Mouse (Mus musculus) limb, embryonic 15.5 days (tissue): Measurements from ENCODE around the gene Rassf10. TPM values are rescaled to one million over a fixed set of nuclear protein-coding genes. Genes with fewer than 3 reads are reported as not detected.

Experiments
- ATAC-seq: fragments of 200-750 bp; cut with Nextera tagmentation; 2 replicates; pipeline ENCODE4 v1.8.0; 2017; ENCODE audit warnings: low read depth, moderate TSS enrichment; ENCODE audit not compliant: insufficient number of reproducible peaks, low FRiP score, low TSS enrichment
- H3K27ac ChIP-seq: fragments of 300-500 bp; sonication (generic); 2 replicates; pipeline ENCODE4 v1.5.1; 2015; ENCODE audit warnings: moderate library complexity, mild to moderate bottlenecking, inconsistent platforms
- H3K27me3 ChIP-seq: fragments of 300-500 bp; sonication (generic); 2 replicates; pipeline ENCODE4 v1.6.1; 2015; ENCODE audit warnings: inconsistent platforms
- H3K36me3 ChIP-seq: fragments of 300-500 bp; sonication (generic); 2 replicates; pipeline ENCODE4 v1.6.1; 2015; ENCODE audit warnings: inconsistent platforms
- H3K4me1 ChIP-seq: fragments of 300-500 bp; sonication (generic); 2 replicates; pipeline ENCODE4 v1.6.1; 2015; ENCODE audit warnings: inconsistent platforms
- H3K4me2 ChIP-seq: fragments of 300-500 bp; sonication (generic); 2 replicates; pipeline ENCODE4 v1.6.1; 2015; ENCODE audit warnings: mild to moderate bottlenecking, inconsistent platforms
- H3K4me3 ChIP-seq: fragments of 300-500 bp; sonication (generic); 2 replicates; pipeline ENCODE4 v1.5.1; 2015; ENCODE audit warnings: mild to moderate bottlenecking, inconsistent platforms
- H3K9ac ChIP-seq: fragments of 300-500 bp; sonication (generic); 2 replicates; pipeline ENCODE4 v1.6.1; 2015; ENCODE audit warnings: inconsistent platforms
- H3K9me3 ChIP-seq: fragments of 300-500 bp; sonication (generic); 2 replicates; pipeline ENCODE4 v1.6.1; 2016; ENCODE audit warnings: inconsistent platforms
- WGBS: fragments of 180-500 bp; shearing (Covaris S2); methylation state at CpG from one replicate; pipeline ENCODE4 v1.1.7; 2015; 5-methylcytosine and 5-hydroxymethylcytosine counted together
- polyA plus RNA-seq: library from polyadenylated mRNA; unstranded; fragments of >200 nt; fragmentation: Nextera tagmentation; extraction: Ambion mirVana; gene quantifications from 2 replicates; pipeline ENCODE4 v1.2.1, GENCODE M21; 2015

Rassf10 gene
- polyA plus RNA-seq, result 4.7 and 6.8 TPM in 2 replicates

GRCm38 (mm10) chr7:112953777-112954291, at the start of gene Rassf10:
Gene Rassf10 (plus strand): TSS chr7:112953962.
- Histone ChIP-seq H3K27ac (no peak within 1 kb of the TSS), H3K4me2 (peak within 1 kb of the TSS; percentile 94), H3K27me3 (peaks cover 38% of the 10 kb centered on the region), H3K4me1 (peaks cover 23% of the 10 kb centered on the region), H3K9ac (peak within 1 kb of the TSS; percentile 37), H3K36me3 (no peaks in the 10 kb centered on the region), H3K4me3 (peak within 1 kb of the TSS; percentile 48), H3K9me3 (no peaks in the 10 kb centered on the region)
- peak; percentile 84 for ATAC-seq
- under 1% methylated on average over 41 of the region's 41 CpGs for WGBS

- peaks cover 19% of the 10 kb centered on the region for H3K36me3 ChIP-seq
- no peak for ATAC-seq
- H3K4me3 ChIP-seq, result no peak overlapping the region
- no peak overlapping the region for H3K4me2 ChIP-seq
- H3K27me3 ChIP-seq, result no peaks in the 10 kb centered on the region
- H3K9me3 ChIP-seq, result no peaks in the 10 kb centered on the region
- no peak overlapping the region for H3K27ac ChIP-seq
- H3K9ac ChIP-seq, result no peak overlapping the region
- no peaks in the 10 kb centered on the region for H3K4me1 ChIP-seq
- 77% methylated on average over 5 of the region's 5 CpGs for WGBS
Measured at GRCm38 (mm10) chr7:112906848-112907247, 46.9 kb upstream of the Rassf10 start.

- Histone ChIP-seq H3K4me2 (no peak overlapping the region), H3K9me3 (no peaks in the 10 kb centered on the region), H3K27ac (no peak overlapping the region), H3K36me3 (peaks cover 17% of the 10 kb centered on the region), H3K4me1 (no peaks in the 10 kb centered on the region), H3K9ac (no peak overlapping the region), H3K4me3 (no peak overlapping the region), H3K27me3 (no peaks in the 10 kb centered on the region)
- WGBS, result 59% methylated on average over 2 of the region's 2 CpGs
- ATAC-seq, result no peak
Measured at GRCm38 (mm10) chr7:112907468-112907867, 46.3 kb upstream of the Rassf10 start.

GRCm38 (mm10) chr7:112909164-112909563, 44.6 kb upstream of the Rassf10 start:
- Histone ChIP-seq H3K4me2 (no peak overlapping the region), H3K4me1 (no peaks in the 10 kb centered on the region), H3K9me3 (no peaks in the 10 kb centered on the region), H3K36me3 (peaks cover 6% of the 10 kb centered on the region), H3K4me3 (no peak overlapping the region), H3K27me3 (no peaks in the 10 kb centered on the region), H3K27ac (no peak overlapping the region), H3K9ac (no peak overlapping the region)
- ATAC-seq, result no peak
- 85% methylated on average over 10 of the region's 10 CpGs for WGBS

- Histone ChIP-seq H3K9ac (no peak overlapping the region), H3K9me3 (no peaks in the 10 kb centered on the region), H3K4me1 (0 out of 2 replicates have a peak, but pooled peaks cover 4% of the 10 kb centered on the region), H3K36me3 (no peaks in the 10 kb centered on the region), H3K27me3 (no peaks in the 10 kb centered on the region), H3K4me3 (no peak overlapping the region), H3K4me2 (no peak overlapping the region), H3K27ac (no peak overlapping the region)
- 78% methylated on average over 3 of the region's 3 CpGs for WGBS
- no peak for ATAC-seq
Measured at GRCm38 (mm10) chr7:112912969-112913368, 40.8 kb upstream of the Rassf10 start.

- Histone ChIP-seq H3K27ac (no peak overlapping the region), H3K36me3 (no peaks in the 10 kb centered on the region), H3K9ac (no peak overlapping the region), H3K27me3 (no peaks in the 10 kb centered on the region; the same call in 1 of the 2 replicates), H3K4me1 (peaks cover 4% of the 10 kb centered on the region; the same call in 1 of the 2 replicates), H3K4me3 (no peak overlapping the region), H3K4me2 (no peak overlapping the region), H3K9me3 (no peaks in the 10 kb centered on the region)
- ATAC-seq, result no peak
- 91% methylated on average over 4 of the region's 4 CpGs for WGBS
Measured at GRCm38 (mm10) chr7:112915571-112915970, 38.2 kb upstream of the Rassf10 start.

- Histone ChIP-seq H3K27ac (no peak overlapping the region), H3K36me3 (no peaks in the 10 kb centered on the region), H3K27me3 (no peaks in the 10 kb centered on the region; the same call in 1 of the 2 replicates), H3K4me1 (peaks cover 5% of the 10 kb centered on the region; the same call in 1 of the 2 replicates), H3K4me3 (no peak overlapping the region), H3K4me2 (no peak overlapping the region), H3K9me3 (no peaks in the 10 kb centered on the region), H3K9ac (no peak overlapping the region)
- 53% methylated on average over 10 of the region's 10 CpGs for WGBS
- no peak for ATAC-seq
Measured at GRCm38 (mm10) chr7:112917613-112918278, 36.0 kb upstream of the Rassf10 start.

GRCm38 (mm10) chr7:112918279-112918991, 35.3 kb upstream of the Rassf10 start:
- Histone ChIP-seq H3K9ac (no peak overlapping the region), H3K4me2 (no peak overlapping the region), H3K9me3 (no peaks in the 10 kb centered on the region), H3K27ac (no peak overlapping the region), H3K27me3 (no peaks in the 10 kb centered on the region; the same call in 1 of the 2 replicates), H3K4me3 (no peak overlapping the region), H3K36me3 (no peaks in the 10 kb centered on the region), H3K4me1 (peaks cover 9% of the 10 kb centered on the region; the same call in 1 of the 2 replicates)
- 60% methylated on average over 22 of the region's 22 CpGs for WGBS
- 0 out of 2 replicates have a peak, but pooled peaks have one; percentile 57 for ATAC-seq

GRCm38 (mm10) chr7:112919845-112920244, 33.9 kb upstream of the Rassf10 start:
- no peak for ATAC-seq
- Histone ChIP-seq H3K4me3 (no peak overlapping the region), H3K4me2 (no peak overlapping the region), H3K27me3 (no peaks in the 10 kb centered on the region; the same call in 1 of the 2 replicates), H3K9ac (no peak overlapping the region), H3K4me1 (peaks cover 11% of the 10 kb centered on the region; the same call in 1 of the 2 replicates), H3K27ac (no peak overlapping the region), H3K36me3 (no peaks in the 10 kb centered on the region), H3K9me3 (no peaks in the 10 kb centered on the region)
- 4% methylated on average over 4 of the region's 4 CpGs for WGBS

GRCm38 (mm10) chr7:112922801-112923200, 31.0 kb upstream of the Rassf10 start:
- 60% methylated on average over 4 of the region's 4 CpGs for WGBS
- Histone ChIP-seq H3K9ac (no peak overlapping the region), H3K4me3 (no peak overlapping the region), H3K27ac (no peak overlapping the region), H3K27me3 (no peaks in the 10 kb centered on the region; the same call in 1 of the 2 replicates), H3K4me2 (no peak overlapping the region), H3K36me3 (no peaks in the 10 kb centered on the region), H3K9me3 (no peaks in the 10 kb centered on the region), H3K4me1 (peaks cover 8% of the 10 kb centered on the region; the same call in 1 of the 2 replicates)
- no peak for ATAC-seq

- Histone ChIP-seq H3K36me3 (no peaks in the 10 kb centered on the region), H3K27ac (no peak overlapping the region), H3K9ac (no peak overlapping the region), H3K4me1 (peaks cover 8% of the 10 kb centered on the region; the same call in 1 of the 2 replicates), H3K4me2 (no peak overlapping the region), H3K27me3 (no peaks in the 10 kb centered on the region; the same call in 1 of the 2 replicates), H3K9me3 (no peaks in the 10 kb centered on the region), H3K4me3 (no peak overlapping the region)
- ATAC-seq, result no peak
- WGBS, result 79% methylated on average over 3 of the region's 3 CpGs
Measured at GRCm38 (mm10) chr7:112923712-112924111, 30.1 kb upstream of the Rassf10 start.

- 20% methylated on average over 7 of the region's 7 CpGs for WGBS
- H3K9ac ChIP-seq, result no peak overlapping the region
- H3K36me3 ChIP-seq, result no peaks in the 10 kb centered on the region
- no peaks in the 10 kb centered on the region for H3K4me1 ChIP-seq
- no peaks in the 10 kb centered on the region for H3K27me3 ChIP-seq
- no peak overlapping the region for H3K4me2 ChIP-seq
- no peaks in the 10 kb centered on the region for H3K9me3 ChIP-seq
- H3K27ac ChIP-seq, result no peak overlapping the region
- ATAC-seq, result no peak
- no peak overlapping the region for H3K4me3 ChIP-seq
Measured at GRCm38 (mm10) chr7:112930669-112931068, 23.1 kb upstream of the Rassf10 start.
